Mouse (Mus musculus) olfactory bulb, adult 2 months (tissue): ENCODE data around the gene Lef1.

ENCODE experiments used
- CTCF ChIP-seq: fragments of 200-500 bp; IDR thresholded peaks from 2 replicates; pipeline ENCODE4 v1.5.1; 2012; ENCODE audit warnings: low read depth, mild to moderate bottlenecking, low read length, moderate library complexity; ENCODE audit not compliant: insufficient read depth
- POLR2A ChIP-seq: fragments of 200-500 bp; IDR thresholded peaks from 2 replicates; pipeline ENCODE4 v1.6.1; 2012; ENCODE audit warnings: mild to moderate bottlenecking, low read depth, low read length, moderate library complexity; ENCODE audit not compliant: insufficient read depth

DNA sequence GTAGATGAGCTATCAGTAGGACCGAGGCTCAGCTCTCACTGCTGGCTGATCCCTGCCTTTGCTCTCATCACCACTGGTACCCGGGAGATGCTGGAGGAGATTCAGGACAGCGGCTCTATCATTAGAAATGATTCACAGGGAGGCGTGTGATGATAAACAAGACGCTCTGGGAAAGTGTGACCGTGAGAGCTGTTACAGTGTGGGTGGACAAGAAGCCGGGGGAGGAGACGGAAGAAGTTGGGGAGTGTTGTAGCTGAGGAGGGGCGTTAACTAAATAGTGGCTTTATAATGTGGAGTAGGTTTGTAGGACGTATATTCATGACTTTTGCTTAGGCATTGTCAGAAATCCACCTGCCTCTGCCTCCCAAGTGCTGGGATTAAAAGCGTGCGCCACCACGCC lies 15.6 kb downstream of the Lef1 start:
- TF ChIP-seq POLR2A (no peak), CTCF (no peak)
